ENCODE assay signal across 1 mouse cellular context in genomic region chr1:151754881-151755659, GRCm38 (mm10).
TF ChIP-seq lines count a peak whose summit lies in the region.

Edem3 (plus strand) TSS chr1:151755371.

TF ChIP-seq in CH12.LX, 34 proteins besides CTCF, POLR2A, EP300 and RAD21 (continued from another document):
- TF ChIP-seq RCOR1 (conservative IDR thresholded peaks at IDR 0.05; ENCODE audit: low read depth, low read length) (no peak), MEF2A (IDR thresholded peaks at IDR 0.05; ENCODE audit: borderline replicate concordance, low read depth, low read length) (no peak), TBP (conservative IDR thresholded peaks at IDR 0.05; ENCODE audit: low read depth, low read length) (no peak), MAX (IDR thresholded peaks at IDR 0.05; ENCODE audit: low read length) (no peak; the same call in 1 of the 2 replicates), MXI1 (IDR thresholded peaks at IDR 0.05; ENCODE audit: low read depth, low read length) (peak; percentile 81), ZKSCAN1 (IDR thresholded peaks at IDR 0.05; ENCODE audit: borderline replicate concordance, low read depth, low read length) (no peak), MAFK (IDR thresholded peaks at IDR 0.05; ENCODE audit: insufficient replicate concordance, low read length) (no peak), USF2 (conservative IDR thresholded peaks at IDR 0.05; ENCODE audit: low read depth, low read length) (no peak), BHLHE40 (IDR thresholded peaks at IDR 0.05; ENCODE audit: low read depth, low read length) (no peak; the same call in 1 of the 2 replicates), SIN3A (IDR thresholded peaks at IDR 0.05; ENCODE audit: low read length) (peak; percentile 78), GABPA (IDR thresholded peaks at IDR 0.05; ENCODE audit: insufficient replicate concordance, low read depth, low read length) (peak; percentile 85; the same call in 1 of the 2 replicates), PAX5 (IDR thresholded peaks at IDR 0.05; ENCODE audit: low read length) (no peak)
